In the genomic region with DNA sequence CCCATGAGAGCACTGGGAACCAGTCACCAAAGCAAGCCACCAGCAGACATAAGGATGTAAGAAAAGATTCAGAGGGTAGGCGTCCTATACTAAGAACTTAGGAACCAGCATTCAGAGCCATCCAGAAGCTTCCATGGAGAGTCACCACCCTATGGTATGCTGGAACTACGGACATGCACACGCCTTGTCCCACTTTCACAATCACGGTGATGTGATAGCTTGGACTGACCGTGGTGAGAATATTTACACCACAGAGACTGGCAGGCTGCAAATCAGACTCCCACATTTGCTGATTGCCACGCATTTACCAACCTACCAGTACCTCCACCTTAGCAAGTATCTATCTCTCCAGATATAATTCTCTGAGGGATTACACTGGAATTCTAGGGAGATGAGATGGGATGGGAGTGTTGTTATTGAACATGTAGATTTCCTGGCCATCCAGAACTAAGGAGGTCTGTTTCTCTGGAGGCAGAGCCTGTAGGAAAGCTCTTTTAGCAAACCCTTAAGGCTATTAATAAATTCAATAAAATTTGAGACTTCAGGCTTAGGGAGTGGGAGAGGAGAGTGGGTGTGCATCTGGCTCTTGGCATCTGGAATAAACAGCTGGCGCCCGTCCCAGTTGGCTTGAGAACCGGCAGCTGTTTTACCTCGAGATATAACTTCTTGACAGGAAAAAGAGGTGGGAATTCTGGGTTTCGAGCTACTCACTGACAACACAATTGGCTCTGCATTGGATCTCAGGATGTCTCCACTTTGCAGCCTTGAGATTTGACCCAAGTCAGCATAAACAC, we compare ENCODE assay signal across 8 mouse cellular contexts.
DNase-seq lines count a peak whose midpoint lies in the region; ATAC-seq lines count a peak whose summit lies in the region.

No protein-coding gene starts in this region.

- no peak overlapping the region for H3K4me3 ChIP-seq in forebrain, embryonic 10.5 days
- no peak overlapping the region for H3K4me3 ChIP-seq in forebrain, embryonic 16.5 days (replicated peaks; ENCODE audit: low read length)
- H3K4me3 ChIP-seq in heart, embryonic 10.5 days = no peak overlapping the region
- H3K4me3 ChIP-seq in stomach, embryonic 15.5 days (replicated peaks) = no peak overlapping the region

- H3K4me1 ChIP-seq in forebrain, embryonic 10.5 days = peaks cover 68% of the 10 kb centered on the region
- H3K4me1 ChIP-seq in forebrain, embryonic 16.5 days (replicated peaks; ENCODE audit: control insufficient read depth, insufficient read depth, low read length) = no peaks in the 10 kb centered on the region
- H3K4me1 ChIP-seq in heart, embryonic 10.5 days = peaks cover 70% of the 10 kb centered on the region
- peaks cover 47% of the 10 kb centered on the region for H3K4me1 ChIP-seq in stomach, embryonic 15.5 days

- no peak for DNase-seq in forebrain, embryonic 10.5 days (ENCODE audit: extremely low spot score, low spot score)
- DNase-seq in heart, embryonic 10.5 days (ENCODE audit: low spot score) = peak; percentile 81
- peak; percentile 85 to 87 for DNase-seq in kidney, postnatal 25 days
- DNase-seq in thymus, postnatal 25 days = no peak
- no peak for DNase-seq in thymus, postnatal 0 days (ENCODE audit: low spot score)
- no peak for DNase-seq in spleen, postnatal 14 days (ENCODE audit: low spot score in 2 of 2)

- peak overlapping the region; percentile 69 for H3K27ac ChIP-seq in forebrain, embryonic 10.5 days
- no peak overlapping the region for H3K27ac ChIP-seq in forebrain, embryonic 16.5 days (ENCODE audit: low read length)
- peak overlapping the region; percentile 73 for H3K27ac ChIP-seq in heart, embryonic 10.5 days
- peak overlapping the region; percentile 90 for H3K27ac ChIP-seq in stomach, embryonic 15.5 days

- H3K36me3 ChIP-seq in forebrain, embryonic 10.5 days (replicated peaks) = 0 out of 2 replicates have a peak, but pooled peaks cover 3% of the 10 kb centered on the region
- no peaks in the 10 kb centered on the region for H3K36me3 ChIP-seq in forebrain, embryonic 16.5 days (ENCODE audit: control insufficient read depth, insufficient read depth)
- no peaks in the 10 kb centered on the region for H3K36me3 ChIP-seq in heart, embryonic 10.5 days
- no peaks in the 10 kb centered on the region for H3K36me3 ChIP-seq in stomach, embryonic 15.5 days

- WGBS in forebrain, embryonic 10.5 days = 91% methylated on average over 11 of the region's 11 CpGs
- WGBS in forebrain, embryonic 16.5 days = 79% methylated on average over 11 of the region's 11 CpGs
- WGBS in heart, embryonic 10.5 days = 54% methylated on average over 11 of the region's 11 CpGs
- 47% methylated on average over 11 of the region's 11 CpGs for WGBS in stomach, embryonic 15.5 days

- no peak overlapping the region for H3K9ac ChIP-seq in forebrain, embryonic 16.5 days (replicated peaks; ENCODE audit: low read depth, low read length)
- no peak overlapping the region for H3K9ac ChIP-seq in stomach, embryonic 15.5 days

- H3K27me3 ChIP-seq in forebrain, embryonic 10.5 days (ENCODE audit: poor library complexity, severe bottlenecking) = 0 out of 2 replicates have a peak, but pooled peaks cover 7% of the 10 kb centered on the region
- H3K27me3 ChIP-seq in forebrain, embryonic 16.5 days (replicated peaks; ENCODE audit: control insufficient read depth, insufficient read depth, low read length) = no peaks in the 10 kb centered on the region
- no peaks in the 10 kb centered on the region for H3K27me3 ChIP-seq in heart, embryonic 10.5 days (ENCODE audit: insufficient read depth, poor library complexity, severe bottlenecking)
- H3K27me3 ChIP-seq in stomach, embryonic 15.5 days (replicated peaks) = no peaks in the 10 kb centered on the region

- H3K9me3 ChIP-seq in forebrain, embryonic 10.5 days = peaks cover 6% of the 10 kb centered on the region; the same call in 1 of the 2 replicates
- H3K9me3 ChIP-seq in forebrain, embryonic 16.5 days (ENCODE audit: control insufficient read depth, low read length) = no peaks in the 10 kb centered on the region
- no peaks in the 10 kb centered on the region for H3K9me3 ChIP-seq in heart, embryonic 10.5 days
- H3K9me3 ChIP-seq in stomach, embryonic 15.5 days = no peaks in the 10 kb centered on the region

- no peak for ATAC-seq in forebrain, embryonic 16.5 days
- no peak for ATAC-seq in stomach, embryonic 15.5 days (ENCODE audit: insufficient read depth, low FRiP score, low read depth)

- no peak overlapping the region for H3K4me2 ChIP-seq in forebrain, embryonic 16.5 days (ENCODE audit: low read length)
- H3K4me2 ChIP-seq in stomach, embryonic 15.5 days = no peak overlapping the region

Comparison
In these comparisons a context has a peak if more than half of its experiments do, and no peak if none do; other contexts are left out.
1. DNase-seq: peak in heart, embryonic 10.5 days (single experiment) and kidney, postnatal 25 days (2 of 2); none in forebrain, embryonic 10.5 days (single experiment), thymus, postnatal 25 days (single experiment), thymus, postnatal 0 days (single experiment) and spleen, postnatal 14 days (0 of 2).